Mouse (Mus musculus) cerebellum, adult 2 months (tissue): ENCODE data around the gene Basp1.

Experiments
- CTCF ChIP-seq: fragments of 200-500 bp; IDR thresholded peaks from 2 replicates; pipeline ENCODE4 v1.5.1; 2011; ENCODE audit warnings: low read depth, mild to moderate bottlenecking, control low read depth, low read length, moderate library complexity, borderline replicate concordance; ENCODE audit not compliant: insufficient read depth
- POLR2A ChIP-seq: fragments of 200-500 bp; IDR thresholded peaks from 2 replicates; pipeline ENCODE4 v1.6.1; 2011; ENCODE audit warnings: low read length, control low read depth, borderline replicate concordance; ENCODE audit not compliant: insufficient read depth

DNA sequence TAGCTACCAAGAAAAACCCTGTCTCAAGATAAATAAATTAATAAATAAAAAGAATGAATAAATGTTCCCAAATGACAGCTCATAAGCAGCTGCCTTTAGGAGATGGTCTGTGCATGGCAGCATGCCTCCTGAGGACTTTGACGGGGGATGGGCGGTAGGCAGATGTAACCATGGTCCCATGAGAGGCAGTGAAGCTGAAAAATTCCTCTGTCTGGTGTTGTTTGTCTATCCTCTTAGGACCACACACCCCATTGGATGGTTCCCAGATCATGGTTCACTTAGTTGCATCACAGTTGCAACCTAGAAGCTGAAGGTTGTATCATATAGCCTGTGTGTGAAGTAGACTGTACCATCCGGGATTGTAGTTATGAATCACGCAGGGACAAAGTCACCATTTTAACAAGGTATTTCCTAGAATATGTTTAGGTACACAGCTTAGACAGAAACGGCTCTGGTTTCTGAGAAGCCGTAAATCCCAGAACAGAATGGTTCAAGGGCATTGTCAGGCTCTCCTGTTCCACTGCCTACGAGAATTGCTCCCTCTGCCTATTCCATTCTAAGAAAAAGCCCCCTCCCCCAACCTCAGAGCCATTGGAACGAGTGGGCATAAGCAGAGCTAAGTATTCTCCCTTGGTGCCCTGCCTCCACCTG lies 29.7 kb upstream of the Basp1 start:
- TF ChIP-seq CTCF (no peak), POLR2A (no peak)
